ENCODE assay signal across 10 mouse cellular contexts in genomic region chr10:68039641-68040205, GRCm38 (mm10).
DNase-seq lines count a peak whose midpoint lies in the region; ATAC-seq lines count a peak whose summit lies in the region.
"Had no signal": no experiment of that assay in that cellular context is flagged by ENCODE, and none has a peak within 500 bp of the region (broad histone marks: within the 10 kb centered on the region; RNA-seq: fewer than 3 reads in every experiment).

No protein-coding gene starts in this region.

- no peaks in the 10 kb centered on the region for H3K9me3 ChIP-seq in hindbrain, embryonic 11.5 days (ENCODE audit: control insufficient read depth, low read length)
- H3K9me3 ChIP-seq in midbrain, embryonic 15.5 days, result no peaks in the 10 kb centered on the region

- peak overlapping the region; percentile 65; the same call in 1 of the 2 replicates for H3K27ac ChIP-seq in hindbrain, embryonic 11.5 days (ENCODE audit: low read depth, low read length)
- peak overlapping the region; percentile 62 for H3K27ac ChIP-seq in midbrain, embryonic 15.5 days
- H3K27ac ChIP-seq: gastrocnemius, adult 2 months had no signal

- 0 out of 2 replicates have a peak, but pooled peaks cover 2% of the 10 kb centered on the region for H3K36me3 ChIP-seq in hindbrain, embryonic 11.5 days (ENCODE audit: control insufficient read depth, insufficient read depth, low read length)
- H3K36me3 ChIP-seq in midbrain, embryonic 15.5 days (replicated peaks), result no peaks in the 10 kb centered on the region

- peak overlapping the region; percentile 25; the same call in 1 of the 2 replicates for H3K9ac ChIP-seq in hindbrain, embryonic 11.5 days (ENCODE audit: low read depth, low read length)
- no peak overlapping the region for H3K9ac ChIP-seq in midbrain, embryonic 15.5 days

- WGBS in hindbrain, embryonic 11.5 days, result 71% methylated on average over 14 of the region's 14 CpGs
- 42% methylated on average over 14 of the region's 14 CpGs for WGBS in midbrain, embryonic 15.5 days

- DNase-seq in kidney, adult 9 months, result peak; percentile 32
- no peak for DNase-seq in kidney, postnatal 10 days
- DNase-seq in T-cell, adult 2 months (ENCODE audit: low spot score), result peak; percentile 11
- peak; percentile 26 for DNase-seq in hindbrain, embryonic 11.5 days (ENCODE audit: low spot score)
- DNase-seq in spleen, postnatal 10 days (ENCODE audit: low spot score in 2 of 2), result no peak
- DNase-seq in adrenal gland, postnatal 4 days (ENCODE audit: low spot score in 2 of 2), result no peak
- DNase-seq in cerebellum, postnatal 10 days, result no peak
- DNase-seq: gastrocnemius, adult 2 months; thymus, adult 18-20 months had no signal

- no peak overlapping the region for H3K4me3 ChIP-seq in hindbrain, embryonic 11.5 days (ENCODE audit: low read depth, low read length)
- H3K4me3 ChIP-seq in midbrain, embryonic 15.5 days, result no peak overlapping the region
- H3K4me3 ChIP-seq: gastrocnemius, adult 2 months had no signal

- ATAC-seq in hindbrain, embryonic 11.5 days (ENCODE audit: low FRiP score), result no peak
- peak; percentile 77 for ATAC-seq in midbrain, embryonic 15.5 days (replicated peaks)

- no peaks in the 10 kb centered on the region for H3K27me3 ChIP-seq in hindbrain, embryonic 11.5 days (ENCODE audit: control insufficient read depth, insufficient read depth, low read length)
- H3K27me3 ChIP-seq in midbrain, embryonic 15.5 days (replicated peaks), result no peaks in the 10 kb centered on the region

- H3K4me2 ChIP-seq in hindbrain, embryonic 11.5 days (replicated peaks; ENCODE audit: low read depth, low read length), result no peak overlapping the region
- H3K4me2 ChIP-seq in midbrain, embryonic 15.5 days, result peak overlapping the region; percentile 31

- no peaks in the 10 kb centered on the region for H3K4me1 ChIP-seq in hindbrain, embryonic 11.5 days (replicated peaks; ENCODE audit: control insufficient read depth, insufficient read depth, low read length)
- peaks cover 13% of the 10 kb centered on the region for H3K4me1 ChIP-seq in midbrain, embryonic 15.5 days

Comparison
In these comparisons a context has a peak if more than half of its experiments do, and no peak if none do; other contexts are left out.
1. DNase-seq: peak in kidney, adult 9 months (single experiment), T-cell, adult 2 months (single experiment) and hindbrain, embryonic 11.5 days (single experiment); none in kidney, postnatal 10 days (single experiment), spleen, postnatal 10 days (0 of 2), adrenal gland, postnatal 4 days (0 of 2) and cerebellum, postnatal 10 days (0 of 2).